24 mouse cellular contexts compared by ENCODE assay signal in the genomic region with DNA sequence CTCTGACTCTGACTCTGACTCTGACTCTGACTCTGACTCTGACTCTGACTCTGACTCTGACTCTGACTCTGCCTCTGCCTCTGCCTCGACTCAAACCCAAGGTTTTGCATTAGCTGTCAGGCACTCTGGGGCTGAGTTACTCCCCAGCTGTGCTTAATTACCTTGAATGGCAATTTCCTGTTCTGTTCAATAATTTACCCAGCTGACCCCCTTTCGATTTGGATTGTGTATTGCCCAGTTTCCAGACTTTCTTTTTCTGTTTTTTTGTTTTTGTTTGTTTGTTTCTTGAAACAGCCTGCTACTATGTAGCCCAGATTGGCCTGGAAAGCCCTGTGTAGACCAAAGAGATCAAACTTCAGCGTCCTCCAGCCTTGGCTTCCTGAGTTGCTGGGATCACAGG. TPM values are rescaled to one million over a fixed set of nuclear protein-coding genes. Genes with fewer than 3 reads are reported as not detected.
"Had no signal": no experiment of that assay in that cellular context is flagged by ENCODE, and none has a peak within 500 bp of the region (broad histone marks: within the 10 kb centered on the region; RNA-seq: fewer than 3 reads in every experiment).

No protein-coding gene starts in this region.

- H3K4me1 ChIP-seq: megakaryocyte, embryonic 14.5 days; midbrain, embryonic 13.5 days; neural tube, embryonic 13.5 days; neural tube, embryonic 15.5 days had no signal

- H3K27me3 ChIP-seq: midbrain, embryonic 13.5 days; neural tube, embryonic 13.5 days; neural tube, embryonic 15.5 days had no signal

- H3K4me3 ChIP-seq: megakaryocyte, embryonic 14.5 days; midbrain, embryonic 13.5 days; myocyte; neural tube, embryonic 13.5 days; neural tube, embryonic 15.5 days had no signal

- ATAC-seq: midbrain, embryonic 13.5 days; midbrain, embryonic 16.5 days had no signal

- DNase-seq: lung, adult 18-20 months; lung, embryonic 14.5 days; lung, postnatal 10 days; lung, postnatal 4 days; retina, postnatal 1 day; right cerebral cortex, adult 18-20 months; right cerebral cortex, postnatal 25 days; right cerebral cortex, postnatal 4 days; spleen, adult 18-20 months; thymus, adult 18-20 months; thymus, postnatal 14 days; thymus, postnatal 36 days had no signal

- H3K4me2 ChIP-seq: lung, embryonic 14.5 days; midbrain, embryonic 11.5 days; midbrain, embryonic 13.5 days; neural tube, embryonic 13.5 days; neural tube, embryonic 15.5 days had no signal

- H3K27ac ChIP-seq: midbrain, embryonic 13.5 days; neural tube, embryonic 13.5 days; neural tube, embryonic 15.5 days had no signal

- H3K9me3 ChIP-seq: megakaryocyte, embryonic 14.5 days; midbrain, embryonic 13.5 days; neural tube, embryonic 13.5 days; neural tube, embryonic 15.5 days had no signal

- H3K36me3 ChIP-seq: midbrain, embryonic 13.5 days; neural tube, embryonic 13.5 days; neural tube, embryonic 15.5 days had no signal

- H3K9ac ChIP-seq: lung, embryonic 14.5 days; midbrain, embryonic 13.5 days; neural tube, embryonic 13.5 days; neural tube, embryonic 15.5 days had no signal

RNA-seq across cellular contexts. Expression of gene Gdf3, which starts 6.1 kb away (rescaled TPM):
- polyA plus RNA-seq: lung, embryonic 14.5 days; myocyte; neural tube, embryonic 13.5 days; small intestine, adult 2 months; stomach, embryonic 14.5 days had no signal

RNA-seq across cellular contexts. Expression of gene Dppa3, which starts 10.2 kb away (rescaled TPM):
- polyA plus RNA-seq: liver, embryonic 16.5 days; lung, embryonic 14.5 days; midbrain, embryonic 11.5 days; midbrain, embryonic 13.5 days; midbrain, embryonic 16.5 days; myocyte; neural tube, embryonic 11.5 days; neural tube, embryonic 13.5 days; neural tube, embryonic 15.5 days; small intestine, adult 2 months; stomach, embryonic 14.5 days; stomach, embryonic 16.5 days had no signal
